Mouse (Mus musculus) lung, embryonic 16.5 days (tissue): Measurements from ENCODE around the gene Hist1h2af. TPM values are rescaled to one million over a fixed set of nuclear protein-coding genes. Genes with fewer than 3 reads are reported as not detected.
"Not testable (repeated sequence)": the region's sequence is repeated elsewhere in the genome, so short reads cannot be mapped to it uniquely, and the experiment has no call there.

Source experiments
- ATAC-seq: fragments of 200-750 bp; cut with Nextera tagmentation; 2 replicates; pipeline ENCODE4 v1.8.0; 2017; ENCODE audit warnings: low read depth, mild to moderate bottlenecking, moderate library complexity
- H3K27ac ChIP-seq: fragments of 300-500 bp; sonication (generic); 2 replicates; pipeline ENCODE4 v1.5.1; 2014; ENCODE audit warnings: mild to moderate bottlenecking, control low read depth, low read length
- H3K27me3 ChIP-seq: fragments of 300-500 bp; sonication (generic); 2 replicates; pipeline ENCODE4 v1.6.1; 2014; ENCODE audit warnings: low read depth, low read length, mixed read lengths; ENCODE audit not compliant: control insufficient read depth, insufficient read depth
- H3K36me3 ChIP-seq: fragments of 300-500 bp; sonication (generic); 2 replicates; pipeline ENCODE4 v1.6.1; 2014; ENCODE audit warnings: low read length; ENCODE audit not compliant: control insufficient read depth, insufficient read depth
- H3K4me1 ChIP-seq: fragments of 300-500 bp; sonication (generic); replicated peaks from 2 replicates; pipeline ENCODE4 v1.6.1; 2014; ENCODE audit warnings: low read length, mixed read lengths; ENCODE audit not compliant: control insufficient read depth, insufficient read depth
- H3K4me2 ChIP-seq: fragments of 300-500 bp; sonication (generic); 2 replicates; pipeline ENCODE4 v1.6.1; 2014; ENCODE audit warnings: low read depth, low read length, control low read depth
- H3K4me3 ChIP-seq: fragments of 300-500 bp; sonication (generic); 2 replicates; pipeline ENCODE4 v1.5.1; 2014; ENCODE audit warnings: mild to moderate bottlenecking, low read length, control low read depth
- H3K9ac ChIP-seq: fragments of 300-500 bp; sonication (generic); 2 replicates; pipeline ENCODE4 v1.6.1; 2014; ENCODE audit warnings: low read length, control low read depth
- H3K9me3 ChIP-seq: fragments of 300-500 bp; sonication (generic); 2 replicates; pipeline ENCODE4 v1.6.1; 2016; ENCODE audit warnings: low read length; ENCODE audit not compliant: control insufficient read depth
- WGBS: fragments of 180-500 bp; shearing (Covaris S2); extraction: QIAGEN DNeasy Blood & Tissue Kit; methylation state at CpG from one replicate; pipeline ENCODE4 v1.1.7; 2014; 5-methylcytosine and 5-hydroxymethylcytosine counted together
- polyA plus RNA-seq: library from polyadenylated mRNA; unstranded; fragments of >200 nt; fragmentation: Nextera tagmentation; extraction: Ambion mirVana; gene quantifications from 2 replicates; pipeline ENCODE4 v1.2.1, GENCODE M21; 2015

Gene Hist1h2af
- polyA plus RNA-seq, 1 experiment from 2014 or later: 8.0 TPM

DNA sequence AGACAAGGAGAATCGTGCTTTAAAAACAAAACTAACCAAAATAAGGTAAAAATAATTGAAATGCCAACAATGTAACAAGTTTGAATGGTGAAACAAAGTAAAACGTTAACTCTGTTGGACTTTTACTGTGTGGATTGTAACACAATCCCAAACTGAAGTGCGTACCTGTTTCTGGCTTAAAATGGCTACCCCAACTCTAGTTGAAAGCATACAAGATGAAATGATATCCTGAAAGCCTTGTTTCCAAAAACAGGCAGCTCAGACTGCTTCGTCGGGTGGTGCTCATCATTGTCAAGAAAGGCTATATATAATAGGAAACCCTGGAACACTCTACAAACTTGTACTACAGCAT, 27.8 kb downstream of the Hist1h2af start:
- not testable (repeated sequence) for H3K27me3 ChIP-seq, H3K4me1 ChIP-seq, H3K36me3 ChIP-seq, ATAC-seq, H3K9me3 ChIP-seq
- WGBS: 0% methylated on average over 2 of the region's 5 CpGs
- Histone ChIP-seq H3K4me3 (peak overlapping the region; percentile 49), H3K9ac (peak overlapping the region; percentile 63), H3K4me2 (peak overlapping the region; percentile 61), H3K27ac (peak overlapping the region; percentile 99; the same call in 1 of the 2 replicates)

DNA sequence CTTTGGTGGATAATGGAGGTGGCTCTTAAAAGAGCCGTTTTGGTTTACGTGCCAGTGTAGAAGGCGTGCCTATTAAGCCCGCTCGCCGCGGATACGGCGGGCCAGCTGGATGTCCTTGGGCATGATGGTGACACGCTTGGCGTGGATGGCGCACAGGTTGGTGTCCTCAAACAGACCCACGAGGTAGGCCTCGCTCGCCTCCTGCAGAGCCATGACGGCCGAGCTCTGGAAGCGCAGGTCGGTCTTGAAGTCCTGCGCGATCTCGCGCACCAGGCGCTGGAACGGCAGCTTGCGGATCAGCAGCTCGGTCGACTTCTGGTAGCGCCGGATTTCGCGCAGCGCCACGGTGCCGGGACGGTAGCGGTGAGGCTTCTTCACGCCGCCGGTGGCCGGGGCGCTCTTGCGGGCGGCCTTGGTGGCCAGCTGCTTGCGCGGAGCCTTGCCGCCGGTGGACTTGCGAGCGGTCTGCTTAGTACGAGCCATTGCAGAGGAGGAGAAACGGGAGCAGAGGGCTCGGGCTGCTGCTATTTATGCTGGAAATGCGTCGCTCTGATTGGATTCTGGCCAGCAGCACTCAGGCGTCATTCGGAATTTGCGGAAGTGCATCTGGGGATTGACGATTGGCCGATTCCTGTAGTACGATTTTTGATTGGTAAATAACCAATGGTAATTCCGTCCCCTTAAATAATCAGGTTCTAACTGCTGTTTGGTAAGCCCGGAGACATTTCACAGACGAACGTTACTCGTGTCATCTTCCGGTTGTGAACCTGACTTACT, 28.4 kb downstream of the Hist1h2af start, which contains the start of gene Hist1h3e:
Gene Hist1h3e (minus strand): TSS at position 487 of the 777 bp plus-strand sequence.
- peak; percentile 92 for ATAC-seq
- H3K27ac ChIP-seq: peak within 1 kb of the TSS; percentile 99
- H3K4me2 ChIP-seq: peak within 1 kb of the TSS; percentile 61
- H3K9me3 ChIP-seq, H3K27me3 ChIP-seq, H3K36me3 ChIP-seq, H3K4me1 ChIP-seq: not testable (repeated sequence)
- WGBS: under 1% methylated on average over 45 of the region's 67 CpGs
- H3K9ac ChIP-seq: peak within 1 kb of the TSS; percentile 63
- H3K4me3 ChIP-seq: peak within 1 kb of the TSS; percentile 49

DNA sequence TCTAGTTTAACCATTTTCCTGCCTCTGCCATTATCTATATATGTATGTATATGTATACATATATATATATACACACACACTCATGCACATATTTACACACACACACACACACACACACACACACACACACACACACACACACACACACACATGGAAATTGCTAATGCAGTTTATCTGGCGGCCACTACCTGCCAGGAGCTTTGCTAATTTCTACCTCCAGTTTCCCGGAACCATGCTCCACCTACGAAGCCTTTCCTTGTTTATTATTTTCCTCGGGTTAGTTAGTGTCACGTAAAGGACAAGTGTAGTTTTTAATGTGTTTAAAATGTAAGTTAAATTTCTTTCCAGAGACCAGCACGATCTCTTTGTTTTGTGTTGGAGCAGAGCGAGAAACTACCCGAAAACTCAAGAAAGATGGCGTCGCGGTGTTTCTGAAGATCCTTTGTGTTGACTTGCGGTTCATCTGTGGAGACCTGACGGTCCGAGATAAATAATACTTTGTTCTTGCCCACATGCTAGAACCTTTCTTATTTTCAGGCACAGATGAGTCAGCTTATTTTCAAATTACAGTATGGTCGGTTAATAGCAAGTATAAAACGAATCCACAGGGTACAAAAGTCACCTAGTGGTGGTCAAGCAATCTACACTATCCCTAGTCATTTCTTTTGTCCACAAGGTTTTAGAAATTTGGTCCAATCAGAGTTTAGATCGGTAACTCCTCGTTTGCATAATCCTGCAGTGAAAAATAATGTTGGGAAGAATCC, 29.2 kb downstream of the Hist1h2af start:
- H3K4me2 ChIP-seq: peak overlapping the region; percentile 61
- WGBS: 2% methylated on average over 18 of the region's 18 CpGs
- peak overlapping the region; percentile 49 for H3K4me3 ChIP-seq
- H3K9ac ChIP-seq: peak overlapping the region; percentile 63
- H3K27ac ChIP-seq: peak overlapping the region; percentile 99
- peak; percentile 69 for ATAC-seq
- no peaks in the 10 kb centered on the region for H3K9me3 ChIP-seq
- H3K4me1 ChIP-seq: no peaks in the 10 kb centered on the region
- no peaks in the 10 kb centered on the region for H3K36me3 ChIP-seq
- H3K27me3 ChIP-seq: no peaks in the 10 kb centered on the region

DNA sequence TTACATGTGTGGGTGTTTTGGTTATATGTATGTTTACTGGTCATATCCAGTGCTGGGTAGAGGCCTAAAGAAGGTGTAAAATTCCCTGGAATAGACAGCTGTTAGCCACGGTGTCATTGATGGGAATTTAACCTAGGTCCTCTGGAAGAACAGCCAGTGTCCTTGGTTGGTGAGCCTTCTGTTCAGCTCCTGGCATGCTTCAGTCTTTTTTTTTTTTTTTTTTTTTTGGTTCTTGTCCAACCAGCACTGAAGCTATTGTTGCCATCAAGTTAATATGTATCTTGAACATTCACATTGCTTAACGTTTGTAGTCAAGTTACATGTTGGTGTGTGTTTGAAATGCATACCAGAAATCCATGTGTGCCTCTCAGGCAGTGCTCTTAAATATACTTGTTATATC, 30.8 kb downstream of the Hist1h2af start:
- no peak overlapping the region for H3K27ac ChIP-seq
- 65% methylated on average over 2 of the region's 2 CpGs for WGBS
- H3K4me3 ChIP-seq: no peak overlapping the region

DNA sequence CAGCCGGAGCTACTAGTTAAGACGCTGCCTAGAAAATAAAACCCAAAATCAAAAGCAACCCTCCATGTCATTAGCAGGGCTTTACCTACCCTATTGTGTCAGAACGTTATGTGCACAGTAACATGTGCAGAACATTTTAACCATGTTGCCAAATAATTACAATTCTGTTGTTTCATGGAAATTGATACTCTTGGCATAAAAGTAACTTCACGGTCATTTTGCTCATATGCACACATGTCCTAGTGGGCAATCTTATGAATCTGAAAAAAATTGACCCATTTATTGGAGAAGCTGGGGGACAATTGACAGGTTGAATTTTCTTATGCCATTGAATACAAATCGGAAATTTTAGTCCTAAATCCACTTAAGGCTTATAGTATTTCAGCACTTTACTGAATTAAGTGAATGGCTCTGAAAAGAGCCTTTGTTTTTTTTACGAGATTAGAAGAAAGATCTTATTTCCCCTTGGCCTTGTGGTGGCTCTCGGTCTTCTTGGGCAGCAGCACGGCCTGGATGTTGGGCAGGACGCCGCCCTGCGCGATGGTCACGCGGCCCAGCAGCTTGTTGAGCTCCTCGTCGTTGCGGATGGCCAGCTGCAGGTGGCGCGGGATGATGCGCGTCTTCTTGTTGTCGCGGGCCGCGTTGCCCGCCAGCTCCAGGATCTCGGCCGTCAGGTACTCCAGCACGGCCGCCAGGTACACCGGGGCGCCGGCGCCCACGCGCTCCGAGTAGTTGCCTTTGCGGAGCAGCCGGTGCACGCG, 36.7 kb downstream of the Hist1h2af start:
- peak overlapping the region; percentile 98 for H3K27ac ChIP-seq
- peak overlapping the region; percentile 62 for H3K9ac ChIP-seq
- H3K4me1 ChIP-seq, H3K27me3 ChIP-seq, H3K9me3 ChIP-seq, H3K36me3 ChIP-seq: not testable (repeated sequence)
- ATAC-seq: peak; percentile 6; the same call in 1 of the 2 replicates
- H3K4me3 ChIP-seq: peak overlapping the region; percentile 44
- WGBS: under 1% methylated on average over 15 of the region's 41 CpGs
- peak overlapping the region; percentile 42 for H3K4me2 ChIP-seq

More for the DNA sequence above, 30.8 kb downstream of the Hist1h2af start:
- Histone ChIP-seq H3K4me1 (no peaks in the 10 kb centered on the region), H3K36me3 (no peaks in the 10 kb centered on the region), H3K9ac (no peak overlapping the region), H3K9me3 (no peaks in the 10 kb centered on the region), H3K27me3 (no peaks in the 10 kb centered on the region), H3K4me2 (no peak overlapping the region)
- no peak for ATAC-seq

DNA sequence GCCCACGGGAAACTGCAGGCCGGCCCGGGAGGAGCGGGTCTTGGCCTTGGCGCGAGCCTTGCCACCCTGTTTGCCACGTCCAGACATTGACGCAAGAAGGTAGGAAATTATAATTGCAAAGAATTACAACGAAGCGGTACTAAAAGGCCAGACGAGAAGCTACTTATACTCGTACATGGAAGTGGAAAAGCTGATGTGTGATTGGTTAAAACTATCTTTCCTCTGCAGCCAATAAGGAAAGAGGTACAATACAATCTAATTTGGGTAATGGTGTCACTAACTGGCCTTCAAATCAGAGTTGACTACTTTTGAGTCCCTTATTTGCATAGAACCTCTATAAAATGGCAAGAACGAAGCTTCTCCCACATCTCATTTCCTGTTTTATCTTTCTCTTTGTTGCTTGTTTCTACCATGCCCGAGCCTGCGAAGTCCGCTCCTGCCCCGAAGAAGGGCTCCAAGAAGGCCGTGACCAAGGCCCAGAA, 37.4 kb downstream of the Hist1h2af start, which contains the start of the genes Hist1h2ae and Hist1h2bg:
Gene Hist1h2ae (minus strand): TSS at position 199 of the 482 bp plus-strand sequence.
Gene Hist1h2bg (plus strand): TSS at position 375 of the 482 bp plus-strand sequence.
- ATAC-seq: peak; percentile 89
- Histone ChIP-seq H3K27ac (peak within 1 kb of the TSS; percentile 98), H3K4me3 (peak within 1 kb of the TSS; percentile 52), H3K9ac (peak within 1 kb of the TSS; percentile 70), H3K4me2 (peak within 1 kb of the TSS; percentile 85), H3K36me3 (no peaks in the 10 kb centered on the region), H3K4me1 (peaks cover 2% of the 10 kb centered on the region; the same call in 1 of the 2 replicates), H3K27me3 (no peaks in the 10 kb centered on the region), H3K9me3 (no peaks in the 10 kb centered on the region)
- WGBS: under 1% methylated on average over 18 of the region's 18 CpGs

DNA sequence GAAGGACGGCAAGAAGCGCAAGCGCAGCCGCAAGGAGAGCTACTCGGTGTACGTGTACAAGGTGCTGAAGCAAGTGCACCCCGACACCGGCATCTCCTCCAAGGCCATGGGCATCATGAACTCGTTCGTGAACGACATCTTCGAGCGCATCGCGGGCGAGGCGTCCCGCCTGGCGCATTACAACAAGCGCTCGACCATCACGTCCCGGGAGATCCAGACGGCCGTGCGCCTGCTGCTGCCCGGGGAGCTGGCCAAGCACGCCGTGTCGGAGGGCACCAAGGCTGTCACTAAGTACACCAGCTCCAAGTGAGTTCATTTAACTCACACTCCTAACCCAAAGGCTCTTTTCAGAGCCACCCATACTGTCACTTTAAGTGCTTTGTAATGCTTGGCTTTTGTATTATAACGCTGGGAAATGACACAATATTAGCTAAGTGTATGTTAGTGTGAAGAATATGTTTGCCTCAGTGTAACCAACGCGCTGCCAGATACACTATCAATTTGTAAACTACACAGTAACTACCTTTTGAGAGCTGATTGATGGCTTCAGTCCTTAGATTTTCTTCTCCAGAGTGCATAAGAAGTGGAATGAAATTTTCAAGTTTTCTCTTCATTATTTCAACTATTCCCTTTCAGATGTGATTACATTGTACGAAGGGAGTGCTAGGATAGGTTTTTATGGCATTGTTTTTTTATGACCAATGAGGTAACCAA, 38.0 kb downstream of the Hist1h2af start:
- peak overlapping the region; percentile 70 for H3K9ac ChIP-seq
- H3K27me3 ChIP-seq, ATAC-seq, H3K9me3 ChIP-seq, H3K4me1 ChIP-seq, H3K36me3 ChIP-seq: not testable (repeated sequence)
- H3K27ac ChIP-seq: peak overlapping the region; percentile 98
- peak overlapping the region; percentile 85 for H3K4me2 ChIP-seq
- WGBS: 0% methylated on average over 11 of the region's 34 CpGs
- H3K4me3 ChIP-seq: peak overlapping the region; percentile 52

DNA sequence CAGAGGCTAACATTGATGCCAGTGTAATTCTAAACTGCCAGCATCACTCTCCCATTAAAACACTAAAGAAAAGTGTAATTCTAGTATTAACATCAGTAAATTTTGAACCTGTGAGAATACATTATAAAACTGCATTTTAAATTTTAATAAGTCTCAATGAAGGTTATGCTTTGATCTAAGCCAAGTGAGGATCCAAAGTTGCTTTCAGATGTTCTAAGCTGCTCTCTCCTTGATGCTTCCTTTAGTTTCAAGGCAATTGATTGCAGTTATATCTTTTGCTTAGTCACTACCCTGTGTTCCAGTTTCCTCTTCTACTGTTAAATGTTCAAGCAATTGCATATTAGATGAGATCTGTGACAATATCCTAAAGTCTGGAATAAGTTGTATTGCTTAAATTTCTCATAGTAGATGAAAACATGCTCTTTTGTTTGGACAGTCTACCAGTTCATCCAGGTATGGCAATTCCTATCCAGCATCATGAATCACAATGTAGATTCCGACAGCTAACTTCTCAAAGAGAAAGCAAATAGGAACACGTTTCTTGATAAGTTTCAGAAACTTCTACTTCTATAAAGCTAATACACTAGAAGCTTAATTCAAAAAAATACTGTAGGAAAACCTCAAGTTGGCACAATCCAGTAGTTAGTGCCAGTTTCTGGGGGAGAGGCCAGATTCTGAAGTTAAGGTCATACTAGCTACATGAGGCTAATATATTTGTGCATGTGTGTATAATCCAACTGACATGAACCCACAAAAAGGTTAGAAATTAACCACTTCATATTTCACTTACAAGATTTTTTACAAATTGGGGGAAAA, 38.7 kb downstream of the Hist1h2af start:
- Histone ChIP-seq H3K4me2 (peak overlapping the region; percentile 85), H3K4me3 (peak overlapping the region; percentile 52), H3K36me3 (no peaks in the 10 kb centered on the region), H3K27me3 (no peaks in the 10 kb centered on the region), H3K9ac (peak overlapping the region; percentile 70), H3K9me3 (no peaks in the 10 kb centered on the region), H3K27ac (peak overlapping the region; percentile 98), H3K4me1 (peaks cover 8% of the 10 kb centered on the region; the same call in 1 of the 2 replicates)
- ATAC-seq: no peak
- 15% methylated on average over 2 of the region's 2 CpGs for WGBS
